Mouse (Mus musculus) ES-E14 (cell line): Measurements from ENCODE around the gene Susd3. TPM values are rescaled to one million over a fixed set of nuclear protein-coding genes. Genes with fewer than 3 reads are reported as not detected.

ENCODE experiments used
- DNase-seq: peaks from one replicate; pipeline ENCODE4 v3.0.0-alpha.2; 2013; ENCODE audit warnings: low read depth, low spot score
- H3K27ac ChIP-seq: 2 replicates; pipeline ENCODE4 v1.5.1; 2012; ENCODE audit warnings: low read depth, mild to moderate bottlenecking, low read length, moderate library complexity, mixed read lengths; ENCODE audit not compliant: poor library complexity, insufficient read depth, severe bottlenecking
- H3K36me3 ChIP-seq: 2 replicates; pipeline ENCODE4 v1.6.1; 2012; ENCODE audit warnings: mild to moderate bottlenecking, low read length, moderate library complexity, mixed read lengths; ENCODE audit not compliant: control insufficient read depth, poor library complexity, insufficient read depth, severe bottlenecking
- H3K4me1 ChIP-seq, 2 experiments: fragments of 150-350 bp in 1 of 2; sonication (generic) in 1 of 2; 2 replicates each; pipeline ENCODE4 v1.6.1; 2012; ENCODE audit warnings: low read length in 2 of 2, mild to moderate bottlenecking in 1 of 2, mixed read lengths in 1 of 2; ENCODE audit not compliant: control insufficient read depth in 2 of 2, insufficient read depth in 2 of 2, poor library complexity in 1 of 2
- H3K4me3 ChIP-seq, 2 experiments: fragments of 150-350 bp in 1 of 2; sonication (generic) in 1 of 2; 2 replicates each; pipeline ENCODE4 v1.5.1; 2012; ENCODE audit warnings: low read length in 2 of 2, low read depth in 1 of 2, mild to moderate bottlenecking in 1 of 2, mixed read lengths in 1 of 2; ENCODE audit not compliant: insufficient read depth in 1 of 2, poor library complexity in 1 of 2, severe bottlenecking in 1 of 2
- H3K9ac ChIP-seq: 2 replicates; pipeline ENCODE4 v1.6.1; 2012; ENCODE audit warnings: low read depth, mild to moderate bottlenecking, low read length, mixed read lengths; ENCODE audit not compliant: poor library complexity, insufficient read depth, severe bottlenecking
- H3K9me3 ChIP-seq: fragments of 150-350 bp; sonication (generic); 2 replicates; pipeline ENCODE4 v1.6.1; 2012; ENCODE audit warnings: low read depth, mild to moderate bottlenecking, low read length; ENCODE audit not compliant: control insufficient read depth, insufficient read depth
- CHD2 ChIP-seq: IDR thresholded peaks from 2 replicates; pipeline ENCODE4 v1.6.1; 2014; ENCODE audit warnings: mild to moderate bottlenecking, low read depth, low read length, inconsistent platforms
- HCFC1 ChIP-seq: IDR thresholded peaks from 2 replicates; pipeline ENCODE4 v1.6.1; 2012; ENCODE audit warnings: low read length, inconsistent platforms, borderline replicate concordance; ENCODE audit not compliant: insufficient read depth
- MAFK ChIP-seq: IDR thresholded peaks from 2 replicates; pipeline ENCODE4 v1.6.1; 2014; ENCODE audit warnings: mild to moderate bottlenecking, low read depth, low read length, inconsistent platforms; ENCODE audit not compliant: insufficient read depth
- ZC3H11A ChIP-seq: IDR thresholded peaks from 2 replicates; pipeline ENCODE4 v1.6.1; 2012; ENCODE audit warnings: low read depth, mild to moderate bottlenecking, inconsistent platforms, low read length, borderline replicate concordance
- ZNF384 ChIP-seq: IDR thresholded peaks from 2 replicates; pipeline ENCODE4 v1.6.1; 2012; ENCODE audit warnings: low read depth, low read length, inconsistent platforms
- in situ Hi-C, 2 experiments: fragments of 600-800 bp; cut with MboI; formaldehyde crosslinking; loops; one replicate each; pipeline ENCODE4 v1.15.1; 2025; ENCODE audit warnings: low sequenced_read_pairs in 2 of 2, inconsistent platforms in 1 of 2; ENCODE audit not compliant: unreplicated experiment in 2 of 2
- total RNA-seq: library from RNA; depleted of rRNA; stranded (reverse); fragments of 300-350 nt; gene quantifications from 2 replicates; pipeline ENCODE4 v1.2.3, GENCODE M21; 2012

Gene Susd3
- total RNA-seq, 1 experiment: 1.3 TPM

DNA sequence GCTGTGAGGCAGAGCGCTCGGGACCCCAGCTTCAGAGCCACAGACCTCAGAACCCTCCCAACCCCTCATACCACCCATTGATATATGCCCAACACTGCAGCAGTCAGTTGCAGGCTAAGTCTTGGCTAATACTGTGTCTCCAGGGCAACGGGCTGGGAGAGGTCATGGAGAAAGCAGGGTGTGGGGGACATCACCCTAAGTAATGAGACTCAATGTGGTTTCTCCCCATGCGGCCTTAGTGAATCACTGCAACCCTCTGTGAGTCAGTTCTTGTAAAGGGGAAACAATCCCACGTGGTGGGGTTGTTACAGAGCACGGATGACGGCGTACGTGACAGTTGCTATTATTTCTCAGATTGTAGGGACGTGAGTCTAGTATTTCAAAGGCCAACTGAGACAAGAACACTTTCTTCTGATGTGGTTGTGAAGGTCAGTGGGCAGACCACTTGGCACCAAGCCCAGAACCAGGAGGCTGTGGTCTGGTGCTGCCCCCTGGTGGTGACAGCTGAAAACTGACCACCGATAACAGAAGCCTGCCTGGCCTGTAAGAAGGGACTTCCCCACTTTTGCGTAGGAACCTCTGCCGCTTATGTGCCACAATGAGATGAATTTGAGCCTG, 43.0 kb downstream of the Susd3 start:
- TF ChIP-seq ZC3H11A (peak; percentile 58; the same call in 1 of the 2 replicates), MAFK (no peak), CHD2 (no peak)
- H3K27ac ChIP-seq: no peak overlapping the region
- no peaks in the 10 kb centered on the region for H3K9me3 ChIP-seq
- H3K4me1 ChIP-seq: peaks cover 0 to 2% of the 10 kb centered on the region in 2 experiments; a peak in 2 of 4 replicates
- no peak overlapping the region for H3K4me3 ChIP-seq
- H3K9ac ChIP-seq: no peak overlapping the region
- H3K36me3 ChIP-seq: peaks cover 2% of the 10 kb centered on the region; the same call in 1 of the 2 replicates
- no peak for DNase-seq
- in situ Hi-C loops: no loop called here

GRCm38 (mm10) chr13:49202556-49202955, 46.0 kb downstream of the Susd3 start:
- H3K4me1 ChIP-seq: peaks cover 0 to 2% of the 10 kb centered on the region in 2 experiments; a peak in 2 of 4 replicates
- in situ Hi-C loops: no loop called here
- DNase-seq: no peak

GRCm38 (mm10) chr13:49200688-49201087, 47.8 kb downstream of the Susd3 start:
- Histone ChIP-seq H3K4me3 (no peak overlapping the region), H3K4me1 (peaks cover 0 to 2% of the 10 kb centered on the region in 2 experiments; a peak in 2 of 4 replicates), H3K9ac (no peak overlapping the region), H3K36me3 (peaks cover 4% of the 10 kb centered on the region; the same call in 1 of the 2 replicates), H3K27ac (no peak overlapping the region), H3K9me3 (no peaks in the 10 kb centered on the region)
- no peak for DNase-seq
- TF ChIP-seq MAFK (no peak), ZNF384 (no peak), HCFC1 (no peak), CHD2 (no peak), ZC3H11A (no peak)
- in situ Hi-C loops: no loop called here

More at GRCm38 (mm10) chr13:49202556-49202955, 46.0 kb downstream of the Susd3 start:
- peaks cover 2% of the 10 kb centered on the region; the same call in 1 of the 2 replicates for H3K36me3 ChIP-seq
- no peak overlapping the region for H3K4me3 ChIP-seq
- no peak overlapping the region for H3K27ac ChIP-seq
- TF ChIP-seq ZNF384: no peak
- no peak for TF ChIP-seq MAFK
- no peak for TF ChIP-seq ZC3H11A
- no peak for TF ChIP-seq CHD2
- TF ChIP-seq HCFC1: no peak
- no peak overlapping the region for H3K9ac ChIP-seq
- no peaks in the 10 kb centered on the region for H3K9me3 ChIP-seq

GRCm38 (mm10) chr13:49199891-49200290, 48.6 kb downstream of the Susd3 start:
- in situ Hi-C loops: no loop called here
- H3K4me1 ChIP-seq: peaks cover 0 to 2% of the 10 kb centered on the region in 2 experiments; a peak in 2 of 4 replicates

DNA sequence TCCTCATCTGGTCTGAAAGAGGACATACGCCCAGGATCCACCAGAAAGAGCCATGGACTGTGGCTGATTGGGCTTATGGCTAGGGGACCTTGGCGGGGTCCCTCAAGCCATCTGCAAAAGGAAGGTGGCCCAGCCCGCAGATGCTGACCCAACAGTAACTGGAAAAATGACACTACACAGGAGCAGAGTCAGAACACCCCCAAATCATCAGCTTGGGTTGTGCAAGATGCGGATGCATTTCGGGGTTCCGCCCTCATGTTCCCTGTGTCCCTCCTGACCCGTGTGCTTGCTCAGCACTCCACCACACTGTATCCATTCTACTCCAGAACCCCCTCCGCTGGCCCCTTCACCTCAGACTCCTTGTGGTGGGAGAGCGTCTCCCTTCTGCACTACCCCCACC, 49.8 kb downstream of the Susd3 start:
- TF ChIP-seq ZC3H11A (no peak), ZNF384 (no peak)
- H3K4me1 ChIP-seq: peaks cover 0 to 2% of the 10 kb centered on the region in 2 experiments; a peak in 2 of 4 replicates
- in situ Hi-C loops: no loop called here
- no peaks in the 10 kb centered on the region for H3K9me3 ChIP-seq
- H3K27ac ChIP-seq: no peak overlapping the region
- no peak overlapping the region for H3K9ac ChIP-seq
- H3K4me3 ChIP-seq: no peak overlapping the region
- peaks cover 6% of the 10 kb centered on the region; the same call in 1 of the 2 replicates for H3K36me3 ChIP-seq
- no peak for DNase-seq

More at GRCm38 (mm10) chr13:49199891-49200290, 48.6 kb downstream of the Susd3 start:
- TF ChIP-seq CHD2: no peak
- no peak for TF ChIP-seq HCFC1
- TF ChIP-seq MAFK: no peak
- TF ChIP-seq ZC3H11A: no peak
- no peak for TF ChIP-seq ZNF384
- Histone ChIP-seq H3K9ac (no peak overlapping the region), H3K4me3 (no peak overlapping the region), H3K9me3 (no peaks in the 10 kb centered on the region), H3K27ac (no peak overlapping the region), H3K36me3 (peaks cover 5% of the 10 kb centered on the region; the same call in 1 of the 2 replicates)
- no peak for DNase-seq
